Mouse (Mus musculus) leukemia stem cell, adult 10-12 weeks (primary cell): ENCODE results near the gene Ndufs3. TPM values are rescaled to one million over a fixed set of nuclear protein-coding genes. Genes with fewer than 3 reads are reported as not detected.

Experiments used
- polyA plus RNA-seq: library from polyadenylated mRNA; stranded (reverse); fragments of >175 nt; gene quantifications from 2 replicates; pipeline ENCODE4 v1.2.3, GENCODE M21; 2012; ENCODE audit warnings: low replicate concordance

Ndufs3 gene
- 39.0 and 60.7 TPM in 2 replicates for polyA plus RNA-seq

DNA sequence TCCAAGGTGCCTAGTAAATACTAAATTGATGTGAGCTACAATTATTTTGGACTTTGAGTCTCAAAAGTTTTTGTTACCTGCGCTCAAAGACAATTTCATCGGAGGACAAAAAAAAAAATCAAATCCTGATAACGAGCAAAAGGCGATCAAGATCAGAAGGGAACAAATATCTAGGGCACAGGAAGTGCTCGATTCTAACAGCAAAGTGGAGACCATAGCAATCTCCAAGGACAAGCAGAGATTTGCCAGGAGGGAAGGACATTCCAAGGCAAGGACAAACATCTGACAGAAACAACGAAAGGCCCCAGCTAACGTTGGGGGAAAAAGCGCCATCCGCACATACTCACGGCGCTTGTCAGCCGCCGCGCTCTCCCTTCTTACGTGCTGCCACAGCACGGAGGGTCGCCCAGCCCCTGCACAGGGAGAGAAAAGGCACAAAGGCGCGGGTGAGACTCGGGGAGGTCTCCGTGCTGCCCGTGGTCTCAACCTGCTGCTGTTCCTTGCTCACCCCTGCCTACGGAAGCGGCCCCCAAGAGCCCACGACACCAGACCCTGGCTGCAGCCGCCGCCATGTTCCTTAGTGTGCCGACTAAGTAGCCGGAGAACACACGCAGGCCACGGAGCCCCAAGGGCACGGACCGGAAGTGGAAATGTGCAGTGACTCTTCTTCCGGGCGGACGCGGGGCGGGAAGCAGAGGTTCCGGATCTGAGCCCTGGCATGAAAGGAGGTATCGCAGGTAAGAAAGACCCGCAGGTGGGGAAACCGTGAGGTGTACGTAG lies at the start of gene Ndufs3, which contains the start of gene Kbtbd4:
Gene Ndufs3, minus strand, starts transcription at position 752 of the 780 bp plus-strand sequence.
Gene Kbtbd4, plus strand, starts transcription at position 665 of the 780 bp plus-strand sequence.

DNA sequence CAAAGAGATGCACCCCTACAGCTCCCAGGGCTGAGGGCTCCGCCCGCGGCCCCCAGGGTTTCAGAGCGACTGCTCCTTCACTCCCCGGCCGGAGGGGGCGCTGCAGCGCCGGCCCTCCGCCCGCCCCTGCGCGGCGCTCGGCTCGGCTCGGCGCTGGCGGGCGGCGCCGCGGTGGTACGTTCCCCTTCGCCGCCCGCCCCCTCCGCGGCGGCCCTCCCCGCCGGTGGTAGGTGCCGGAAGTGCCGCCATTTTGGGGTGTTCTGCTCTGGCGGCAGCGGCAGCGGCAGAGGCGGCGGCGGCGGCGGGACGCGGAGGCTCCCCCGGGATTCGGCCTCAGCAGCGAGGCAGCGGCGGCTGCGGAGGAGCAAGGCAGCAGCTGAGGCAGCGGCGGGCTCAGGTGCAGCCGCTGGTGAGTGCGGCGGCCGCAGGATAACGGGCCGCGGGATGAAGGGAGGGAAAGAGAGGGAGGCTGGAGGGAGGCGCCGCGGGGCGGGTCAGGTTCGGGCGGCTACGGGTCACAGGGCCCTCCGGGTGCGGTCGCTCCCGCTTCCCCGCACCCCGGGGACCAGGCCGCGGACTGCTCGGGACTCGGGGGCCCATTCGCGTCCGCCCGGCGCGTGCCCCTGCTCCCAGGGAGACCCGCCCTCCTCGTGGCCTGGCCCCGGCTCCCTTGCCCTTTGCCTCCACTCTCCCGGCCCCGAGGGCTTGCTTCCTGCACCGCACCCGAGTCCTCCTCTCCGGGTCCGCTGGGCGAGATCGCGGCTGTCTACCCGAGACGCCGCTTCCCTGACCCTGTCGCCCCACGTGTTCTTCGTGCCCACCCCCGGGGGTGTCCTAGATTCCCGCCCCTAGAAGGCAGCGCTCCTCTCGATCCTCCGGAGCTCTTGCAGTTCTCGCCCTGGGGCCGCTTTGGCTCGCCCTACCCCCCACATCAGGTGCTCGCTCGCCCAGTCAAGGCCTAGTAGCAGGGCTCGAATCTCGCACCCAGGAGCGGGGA lies 35.9 kb upstream of the Ndufs3 start, which contains the start of gene Celf1:
Gene Celf1, plus strand, starts transcription at position 150 of the 997 bp plus-strand sequence.

DNA sequence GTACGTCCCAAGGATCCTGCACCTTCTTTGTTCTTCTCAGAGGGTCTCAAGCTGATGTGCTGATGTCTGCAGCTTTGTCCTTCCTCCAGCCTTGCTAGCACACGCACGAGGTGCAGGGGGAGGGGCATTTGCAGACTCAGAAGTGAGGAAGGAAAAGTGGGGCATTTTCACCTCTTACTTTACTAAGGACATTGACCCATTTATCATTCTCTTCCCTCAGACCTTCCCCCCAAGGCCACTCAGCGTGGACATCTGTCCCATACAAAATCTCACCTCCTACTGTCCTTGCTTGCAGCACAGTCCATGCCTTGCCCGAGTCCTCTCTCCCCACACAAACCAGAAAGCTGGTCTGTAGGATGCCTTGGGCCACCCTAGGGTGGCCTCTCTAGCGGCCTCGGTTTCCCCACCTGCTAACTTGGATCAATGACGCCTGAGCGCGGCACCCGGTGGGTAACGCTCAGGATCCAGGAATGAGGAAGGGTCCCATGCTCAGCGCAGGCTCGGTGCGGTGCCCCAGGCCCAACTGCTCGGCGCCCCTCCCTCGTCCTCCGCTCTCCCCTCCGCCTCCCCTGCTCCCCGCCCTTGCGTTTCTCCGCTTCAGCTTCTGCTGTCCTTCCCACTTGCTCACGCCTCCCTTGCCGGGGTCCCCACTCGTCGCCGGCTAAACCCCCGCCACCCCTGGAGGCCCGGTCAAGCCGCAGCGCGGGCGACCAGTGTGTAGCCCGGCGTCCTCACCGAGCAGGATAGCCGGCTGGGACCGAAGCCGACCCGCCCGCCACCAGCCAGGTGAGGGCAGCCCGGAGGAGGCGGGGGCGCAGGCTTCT lies 19.2 kb downstream of the Ndufs3 start, which contains the start of gene C1qtnf4:
Gene C1qtnf4, plus strand, starts transcription at position 643 of the 824 bp plus-strand sequence.

DNA sequence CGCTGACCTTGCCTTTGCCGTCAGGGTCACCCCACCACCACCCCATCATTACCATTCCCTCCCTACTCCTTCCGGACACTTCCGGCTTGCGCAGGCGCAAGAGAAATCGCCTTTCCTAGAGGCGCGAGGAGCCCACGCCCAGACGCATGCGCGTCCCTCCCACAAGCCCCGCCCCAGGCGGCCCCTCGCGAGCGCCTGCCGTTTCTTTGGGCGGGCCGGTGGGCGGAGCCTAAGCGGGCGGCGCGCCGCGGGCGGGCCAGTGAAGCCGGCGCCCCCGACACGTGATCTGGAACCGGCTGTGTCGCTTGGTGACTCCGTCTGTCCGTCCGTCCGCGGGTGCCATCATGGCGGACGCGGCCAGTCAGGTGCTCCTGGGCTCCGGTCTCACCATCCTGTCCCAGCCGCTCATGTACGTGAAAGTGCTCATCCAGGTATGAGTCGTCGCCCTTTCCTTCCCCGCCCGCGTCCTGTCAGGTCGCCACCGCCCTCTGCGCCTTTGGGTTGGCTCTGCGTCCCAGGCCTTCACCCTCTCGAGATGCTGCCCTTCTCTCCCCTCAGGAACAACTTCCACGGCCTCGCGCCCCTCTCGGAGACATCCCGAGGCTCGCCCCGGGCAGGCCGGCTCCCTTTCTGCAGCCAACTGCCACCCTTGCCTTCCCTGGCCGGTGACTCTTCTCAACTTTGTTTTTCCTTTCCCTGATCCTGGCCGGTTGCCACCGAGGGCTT lies 57.5 kb downstream of the Ndufs3 start, which contains the start of gene Mtch2:
Gene Mtch2, plus strand, starts transcription at position 201 of the 726 bp plus-strand sequence.

Other genes with a start within 250 kb of the Ndufs3 start
- gene Nup160, start 227.6 kb downstream of the Ndufs3 start, polyA plus RNA-seq = 2.7 and 9.6 TPM in 2 replicates
- gene Fnbp4, start 159.5 kb downstream of the Ndufs3 start, polyA plus RNA-seq = 82.6 and 104 TPM in 2 replicates
- not detected in 2 replicates for gene Agbl2, start 122.1 kb downstream of the Ndufs3 start, polyA plus RNA-seq
- gene Mtch2, start 57.7 kb downstream of the Ndufs3 start, polyA plus RNA-seq = 7.2 and 15.7 TPM in 2 replicates
- gene C1qtnf4, start 19.0 kb downstream of the Ndufs3 start, polyA plus RNA-seq = 5.1 and 9.9 TPM in 2 replicates
- gene Kbtbd4, start 87 bp downstream of the Ndufs3 start, polyA plus RNA-seq = 1.4 and 7.7 TPM in 2 replicates
- 48.6 and 93.5 TPM in 2 replicates for gene Celf1, start 35.6 kb upstream of the Ndufs3 start, polyA plus RNA-seq
- gene Rapsn, start 130.8 kb upstream of the Ndufs3 start, polyA plus RNA-seq = 0.19 and 0.36 TPM in 2 replicates
- 50.2 and 74.8 TPM in 2 replicates for gene Psmc3, start 149.2 kb upstream of the Ndufs3 start, polyA plus RNA-seq
- gene Slc39a13, start 165.6 kb upstream of the Ndufs3 start, polyA plus RNA-seq = 13.6 and 25.4 TPM in 2 replicates
- 25.7 and 55.7 TPM in 2 replicates for gene Spi1, start 177.6 kb upstream of the Ndufs3 start, polyA plus RNA-seq
- 0.06 and 0.17 TPM in 2 replicates for gene Mybpc3, start 213.3 kb upstream of the Ndufs3 start, polyA plus RNA-seq